Mouse (Mus musculus): ENCODE measurements around the gene Papolb. TPM values are rescaled to one million over a fixed set of nuclear protein-coding genes. Genes with fewer than 3 reads are reported as not detected.

Gene Papolb
- polyA plus RNA-seq, 1 experiment from 2014 or later: 0.09 TPM

DNA sequence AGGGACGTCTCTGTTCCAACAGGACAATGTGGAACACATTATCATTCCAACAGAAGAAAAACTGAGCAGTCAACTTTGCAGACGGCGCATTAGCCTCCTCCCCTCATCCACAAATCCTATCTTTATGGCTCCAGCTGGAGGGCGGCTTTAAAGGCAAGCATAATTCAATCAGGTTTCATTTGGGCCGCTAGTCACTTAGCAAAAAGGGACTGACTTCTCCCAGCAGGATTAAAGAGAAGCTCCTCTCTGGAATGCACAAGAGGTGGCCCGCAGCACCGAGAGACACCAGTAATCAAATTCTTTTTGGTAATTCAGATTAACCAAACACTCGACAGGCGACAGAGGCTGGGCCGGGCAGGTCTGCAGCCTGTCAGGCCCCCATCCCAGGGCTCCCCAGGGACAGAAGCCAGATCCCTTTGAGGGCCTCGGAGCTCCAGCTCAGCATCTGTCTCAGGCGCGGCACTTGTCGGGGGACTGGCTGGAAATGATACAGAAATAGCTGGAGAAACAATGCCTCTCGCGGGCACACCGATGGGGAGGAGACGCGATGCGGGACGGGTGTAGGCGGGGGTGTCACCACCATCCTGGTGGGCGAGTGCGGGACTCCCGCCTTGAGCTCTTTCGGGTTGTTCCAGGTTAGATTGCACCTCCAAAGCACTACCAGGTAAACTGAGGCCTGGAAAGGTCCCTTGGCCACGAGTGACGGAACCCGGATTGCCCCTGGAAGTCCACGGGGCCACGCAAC is 20.3 kb upstream of the Papolb start:
- H3K36me3 ChIP-seq: no peaks in the 10 kb centered on the region
- H3K27me3 ChIP-seq: no peaks in the 10 kb centered on the region
- H3K9me3 ChIP-seq (replicated peaks): no peaks in the 10 kb centered on the region
- peak overlapping the region; percentile 81 for H3K27ac ChIP-seq
- H3K4me2 ChIP-seq: peak overlapping the region; percentile 99
- WGBS: 3% methylated on average over 30 of the region's 31 CpGs
- peak overlapping the region; percentile 69 for H3K4me3 ChIP-seq
- peaks cover 20% of the 10 kb centered on the region for H3K4me1 ChIP-seq (replicated peaks)
- ATAC-seq (replicated peaks; ENCODE audit: insufficient number of reproducible peaks, insufficient read depth, low FRiP score, low read depth): peak; percentile 40
- peak overlapping the region; percentile 74 for H3K9ac ChIP-seq

- Histone ChIP-seq H3K27me3 (no peaks in the 10 kb centered on the region), H3K36me3 (no peaks in the 10 kb centered on the region), H3K4me2 (peak overlapping the region; percentile 99), H3K4me1 (replicated peaks) (peaks cover 25% of the 10 kb centered on the region), H3K9ac (no peak overlapping the region), H3K9me3 (replicated peaks) (no peaks in the 10 kb centered on the region), H3K4me3 (peak overlapping the region; percentile 69; the same call in 1 of the 2 replicates), H3K27ac (peak overlapping the region; percentile 81)
- ATAC-seq (replicated peaks; ENCODE audit: insufficient number of reproducible peaks, insufficient read depth, low FRiP score, low read depth): no peak
- WGBS: 34% methylated on average over 9 of the region's 9 CpGs
Observed at GRCm38 (mm10) chr5:142549441-142549840, 19.6 kb upstream of the Papolb start.

DNA sequence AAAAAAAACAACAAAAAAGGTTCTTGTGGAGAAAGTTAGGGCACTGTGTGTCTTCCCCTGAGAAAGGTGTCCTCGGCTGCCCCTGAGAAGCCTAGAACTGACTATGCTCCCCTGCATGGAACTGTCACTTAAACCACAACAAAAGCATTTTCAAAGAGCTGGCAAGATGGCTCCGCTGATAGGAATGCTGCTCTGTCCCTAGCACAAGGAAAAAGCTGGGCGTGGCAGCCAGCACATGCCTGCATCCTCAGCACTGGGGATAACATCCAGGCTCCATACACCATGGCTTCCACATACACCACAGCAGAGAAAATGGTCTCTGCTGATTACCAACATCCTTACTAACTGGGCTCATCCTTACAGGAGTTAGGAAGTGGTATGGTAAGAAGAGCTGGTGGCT is 17.2 kb upstream of the Papolb start:
- no peak for ATAC-seq (replicated peaks; ENCODE audit: insufficient number of reproducible peaks, insufficient read depth, low FRiP score, low read depth)
- Histone ChIP-seq H3K9ac (no peak overlapping the region), H3K36me3 (no peaks in the 10 kb centered on the region), H3K27me3 (no peaks in the 10 kb centered on the region), H3K4me3 (no peak overlapping the region), H3K4me1 (replicated peaks) (peaks cover 31% of the 10 kb centered on the region), H3K9me3 (replicated peaks) (no peaks in the 10 kb centered on the region), H3K27ac (no peak overlapping the region), H3K4me2 (no peak overlapping the region)
- WGBS: 83% methylated on average over 3 of the region's 3 CpGs

DNA sequence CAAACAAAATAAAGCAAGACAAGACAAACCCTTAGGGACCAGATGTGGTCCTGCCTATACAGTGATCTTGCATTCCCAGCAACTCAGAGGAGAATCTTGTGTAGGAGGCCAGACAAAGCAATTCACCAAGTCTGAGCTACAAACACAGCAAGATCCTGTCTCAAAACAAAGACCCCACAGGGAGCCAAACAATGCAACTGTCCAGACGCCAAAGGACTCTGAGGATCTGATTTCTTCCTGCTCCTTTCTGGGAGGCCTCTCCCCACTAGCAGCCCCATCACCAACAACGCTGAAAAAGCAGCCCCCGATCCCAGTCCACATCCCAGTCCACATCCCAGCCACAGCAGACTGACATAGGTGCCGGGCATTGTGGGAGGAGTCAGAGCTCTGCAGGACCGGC is 16.5 kb upstream of the Papolb start:
- Histone ChIP-seq H3K4me1 (replicated peaks) (peaks cover 31% of the 10 kb centered on the region), H3K9ac (no peak overlapping the region), H3K9me3 (replicated peaks) (no peaks in the 10 kb centered on the region), H3K4me3 (no peak overlapping the region), H3K27ac (no peak overlapping the region), H3K36me3 (no peaks in the 10 kb centered on the region), H3K4me2 (no peak overlapping the region), H3K27me3 (no peaks in the 10 kb centered on the region)
- WGBS: 40% methylated on average over 5 of the region's 5 CpGs
- no peak for ATAC-seq (replicated peaks; ENCODE audit: insufficient number of reproducible peaks, insufficient read depth, low FRiP score, low read depth)

GRCm38 (mm10) chr5:142545014-142545795 is 15.3 kb upstream of the Papolb start:
- peak overlapping the region; percentile 26 for H3K27ac ChIP-seq
- ATAC-seq (replicated peaks; ENCODE audit: insufficient number of reproducible peaks, insufficient read depth, low FRiP score, low read depth): no peak

DNA sequence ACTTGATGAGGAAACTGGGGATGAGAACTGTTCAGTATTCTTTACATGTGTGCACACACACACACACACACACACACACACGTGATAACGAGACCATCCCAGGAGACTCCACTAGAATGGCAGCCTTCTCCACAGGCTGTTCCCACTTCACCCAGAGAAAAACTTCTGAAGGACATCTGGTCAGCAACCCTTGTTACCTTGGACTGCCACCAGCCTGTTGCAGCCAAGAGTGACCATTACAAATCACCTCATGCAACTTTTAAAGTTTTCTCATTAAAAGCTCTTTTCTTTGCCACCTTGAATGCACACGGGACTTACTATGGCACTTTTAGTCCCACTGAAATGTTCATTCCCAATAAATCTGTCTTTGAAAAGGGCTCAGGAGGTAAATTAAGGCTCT is 7.4 kb upstream of the Papolb start:
- no peak overlapping the region for H3K4me3 ChIP-seq

More at GRCm38 (mm10) chr5:142545014-142545795, 15.3 kb upstream of the Papolb start:
- H3K4me1 ChIP-seq (replicated peaks): peaks cover 33% of the 10 kb centered on the region
- 43% methylated on average over 5 of the region's 5 CpGs for WGBS
- H3K4me2 ChIP-seq: no peak overlapping the region
- H3K9ac ChIP-seq: no peak overlapping the region
- H3K27me3 ChIP-seq: no peaks in the 10 kb centered on the region
- no peaks in the 10 kb centered on the region for H3K9me3 ChIP-seq (replicated peaks)
- no peak overlapping the region for H3K4me3 ChIP-seq
- no peaks in the 10 kb centered on the region for H3K36me3 ChIP-seq

GRCm38 (mm10) chr5:142535388-142535787 is 5.5 kb upstream of the Papolb start:
- WGBS: 82% methylated on average over 4 of the region's 4 CpGs
- no peak overlapping the region for H3K9ac ChIP-seq
- ATAC-seq (replicated peaks; ENCODE audit: insufficient number of reproducible peaks, insufficient read depth, low FRiP score, low read depth): no peak

More for the DNA sequence above, 7.4 kb upstream of the Papolb start:
- H3K27ac ChIP-seq: no peak overlapping the region
- H3K27me3 ChIP-seq: no peaks in the 10 kb centered on the region
- H3K4me2 ChIP-seq: no peak overlapping the region
- peaks cover 23% of the 10 kb centered on the region for H3K4me1 ChIP-seq (replicated peaks)
- no peaks in the 10 kb centered on the region for H3K36me3 ChIP-seq
- no peak overlapping the region for H3K9ac ChIP-seq
- no peaks in the 10 kb centered on the region for H3K9me3 ChIP-seq (replicated peaks)
- ATAC-seq (replicated peaks; ENCODE audit: insufficient number of reproducible peaks, insufficient read depth, low FRiP score, low read depth): no peak
- WGBS: 74% methylated on average over 3 of the region's 3 CpGs

DNA sequence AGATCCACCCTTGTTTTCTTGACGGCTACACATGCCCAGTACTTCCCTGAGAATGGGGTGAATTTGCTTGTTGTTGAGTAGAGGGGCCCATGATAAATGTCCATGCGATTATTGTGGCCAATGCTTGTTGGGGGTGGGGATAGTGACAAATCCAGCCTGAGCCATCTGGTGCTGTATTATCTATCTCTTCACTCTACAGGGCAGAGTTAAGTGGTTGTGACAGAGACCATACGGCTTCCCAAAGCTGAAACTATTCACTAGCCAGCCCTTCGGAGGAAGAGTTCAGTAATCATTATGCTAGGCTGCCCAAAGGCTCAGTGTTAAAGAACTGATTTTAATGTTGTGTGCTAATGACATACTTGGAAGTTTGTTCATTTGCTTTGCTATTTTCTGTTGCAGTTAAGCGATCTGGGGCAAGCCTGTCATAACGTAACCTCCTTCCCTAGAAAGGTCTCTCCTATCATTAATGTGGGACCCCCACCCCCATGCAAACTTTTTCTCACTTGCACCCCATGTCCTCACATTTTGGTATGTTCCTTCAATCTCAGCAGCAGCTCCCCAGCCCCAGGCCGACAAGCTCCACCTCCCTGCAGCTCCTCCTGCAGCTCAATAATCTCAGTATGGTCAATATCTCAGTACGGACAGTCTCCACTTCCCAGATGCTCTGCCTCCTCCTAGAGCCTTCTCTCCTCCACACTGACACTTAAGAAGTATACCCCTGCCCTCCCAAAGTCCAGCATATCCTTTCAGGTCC is 5.0 kb downstream of the Papolb start:
- Histone ChIP-seq H3K36me3 (no peaks in the 10 kb centered on the region), H3K27ac (no peak overlapping the region), H3K4me1 (replicated peaks) (peaks cover 12% of the 10 kb centered on the region), H3K9me3 (replicated peaks) (no peaks in the 10 kb centered on the region), H3K9ac (no peak overlapping the region), H3K4me2 (no peak overlapping the region), H3K27me3 (peaks cover 8% of the 10 kb centered on the region), H3K4me3 (no peak overlapping the region)
- WGBS: 35% methylated on average over 8 of the region's 8 CpGs
- no peak for ATAC-seq (replicated peaks; ENCODE audit: insufficient number of reproducible peaks, insufficient read depth, low FRiP score, low read depth)

More at GRCm38 (mm10) chr5:142535388-142535787, 5.5 kb upstream of the Papolb start:
- H3K9me3 ChIP-seq (replicated peaks): no peaks in the 10 kb centered on the region
- peaks cover 15% of the 10 kb centered on the region for H3K4me1 ChIP-seq (replicated peaks)
- H3K4me3 ChIP-seq: no peak overlapping the region
- no peak overlapping the region for H3K4me2 ChIP-seq
- H3K36me3 ChIP-seq: no peaks in the 10 kb centered on the region
- H3K27me3 ChIP-seq: no peaks in the 10 kb centered on the region
- H3K27ac ChIP-seq: no peak overlapping the region

DNA sequence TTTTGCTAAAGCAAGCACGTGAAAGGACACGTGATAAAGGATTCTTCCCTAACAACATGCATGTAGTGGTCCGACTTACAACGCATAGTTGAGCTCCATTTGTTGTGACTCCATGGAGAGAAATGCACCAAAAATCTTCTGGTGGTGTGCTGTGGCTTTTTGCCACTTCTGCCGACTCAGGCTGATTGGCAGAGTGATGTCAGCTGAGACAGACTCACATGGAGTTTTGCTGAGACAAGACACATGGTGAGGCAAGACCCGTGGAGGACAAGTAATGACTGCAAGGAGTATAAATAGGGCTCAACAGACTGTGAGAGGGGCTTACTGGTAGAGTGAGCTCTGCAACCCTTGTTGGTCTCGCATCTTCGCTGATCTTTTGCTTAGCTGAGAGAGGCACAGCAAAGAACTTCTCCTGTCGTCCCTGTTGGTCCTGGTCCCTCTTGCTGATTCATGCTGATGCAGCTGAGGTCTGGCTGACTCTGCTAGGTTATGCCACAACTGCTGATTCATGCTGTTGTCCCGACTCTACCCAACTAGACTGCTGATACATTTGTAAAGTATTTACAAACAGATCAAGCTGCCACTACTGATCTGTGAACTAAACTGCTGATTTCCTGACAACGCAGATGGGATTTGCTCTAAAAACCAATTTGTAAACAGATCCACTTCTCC is 8.5 kb downstream of the Papolb start:
- no peaks in the 10 kb centered on the region for H3K9me3 ChIP-seq (replicated peaks)
- peaks cover 26% of the 10 kb centered on the region for H3K4me1 ChIP-seq (replicated peaks)
- no peaks in the 10 kb centered on the region for H3K36me3 ChIP-seq
- H3K27ac ChIP-seq: no peak overlapping the region
- H3K27me3 ChIP-seq: no peaks in the 10 kb centered on the region
- WGBS: 82% methylated on average over 11 of the region's 11 CpGs
- H3K4me2 ChIP-seq: no peak overlapping the region
- H3K9ac ChIP-seq: no peak overlapping the region
- no peak for ATAC-seq (replicated peaks; ENCODE audit: insufficient number of reproducible peaks, insufficient read depth, low FRiP score, low read depth)
- H3K4me3 ChIP-seq: no peak overlapping the region

DNA sequence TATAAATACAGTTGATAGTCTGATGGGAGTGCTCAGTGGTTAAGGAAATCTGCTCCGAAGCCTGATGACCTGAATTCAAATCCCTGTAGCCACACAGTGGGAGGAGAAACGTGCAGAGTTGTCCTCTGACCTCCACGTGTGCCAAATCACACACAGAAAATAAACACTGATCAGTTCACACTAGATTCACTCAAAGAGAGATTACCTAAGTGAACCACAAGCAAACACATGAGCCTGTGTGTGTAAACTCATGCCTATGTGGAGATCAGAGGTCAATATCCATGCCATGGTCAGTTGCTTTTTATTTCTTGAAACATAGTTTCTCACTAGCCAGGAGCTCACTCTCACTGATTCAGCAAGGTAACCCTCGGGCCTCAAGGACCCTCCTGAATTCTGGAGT is 9.5 kb downstream of the Papolb start:
- H3K4me2 ChIP-seq: no peak overlapping the region
- no peaks in the 10 kb centered on the region for H3K27me3 ChIP-seq
- 79% methylated on average over 4 of the region's 4 CpGs for WGBS
- H3K9me3 ChIP-seq (replicated peaks): no peaks in the 10 kb centered on the region
- H3K4me1 ChIP-seq (replicated peaks): peaks cover 24% of the 10 kb centered on the region
- H3K36me3 ChIP-seq: no peaks in the 10 kb centered on the region
- H3K27ac ChIP-seq: no peak overlapping the region
- no peak for ATAC-seq (replicated peaks; ENCODE audit: insufficient number of reproducible peaks, insufficient read depth, low FRiP score, low read depth)
- no peak overlapping the region for H3K4me3 ChIP-seq
- no peak overlapping the region for H3K9ac ChIP-seq

DNA sequence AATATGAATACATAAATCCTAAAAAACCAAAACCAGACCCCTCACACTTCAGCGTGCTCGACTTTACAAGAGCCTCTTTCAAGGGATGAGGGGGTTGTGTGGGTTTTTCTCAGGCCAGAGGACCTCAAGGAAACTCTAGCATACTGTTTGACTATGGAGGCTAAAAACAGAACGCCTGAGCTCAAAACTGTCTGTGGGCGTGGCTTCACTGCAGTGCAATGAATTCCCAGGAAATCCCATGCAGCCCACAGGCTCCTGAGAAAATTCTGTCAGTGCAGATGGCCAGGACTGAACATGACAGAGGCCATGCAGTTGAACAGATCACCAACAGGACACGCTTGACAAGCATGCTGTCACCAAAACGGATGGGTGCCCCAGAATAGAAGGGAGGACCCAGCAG is 10.9 kb downstream of the Papolb start:
- ATAC-seq (replicated peaks; ENCODE audit: insufficient number of reproducible peaks, insufficient read depth, low FRiP score, low read depth): peak; percentile 54; the same call in 1 of the 2 replicates
- no peak overlapping the region for H3K4me2 ChIP-seq
- no peaks in the 10 kb centered on the region for H3K36me3 ChIP-seq
- H3K4me3 ChIP-seq: no peak overlapping the region
- H3K27me3 ChIP-seq: no peaks in the 10 kb centered on the region
- peak overlapping the region; percentile 39 for H3K27ac ChIP-seq
- H3K9me3 ChIP-seq (replicated peaks): no peaks in the 10 kb centered on the region
- WGBS: 29% methylated on average over 6 of the region's 6 CpGs
- H3K4me1 ChIP-seq (replicated peaks): peaks cover 14% of the 10 kb centered on the region
- H3K9ac ChIP-seq: no peak overlapping the region

Measured in heart, embryonic 15.5 days (tissue).